Mouse (Mus musculus) ES-E14 (cell line): Measurements from ENCODE around the gene Slamf9.

ENCODE experiments used
- CHD2 ChIP-seq: IDR thresholded peaks from 2 replicates; pipeline ENCODE4 v1.6.1; 2014; ENCODE audit warnings: mild to moderate bottlenecking, low read depth, low read length, inconsistent platforms
- HCFC1 ChIP-seq: IDR thresholded peaks from 2 replicates; pipeline ENCODE4 v1.6.1; 2012; ENCODE audit warnings: low read length, inconsistent platforms, borderline replicate concordance; ENCODE audit not compliant: insufficient read depth
- MAFK ChIP-seq: IDR thresholded peaks from 2 replicates; pipeline ENCODE4 v1.6.1; 2014; ENCODE audit warnings: mild to moderate bottlenecking, low read depth, low read length, inconsistent platforms; ENCODE audit not compliant: insufficient read depth

DNA sequence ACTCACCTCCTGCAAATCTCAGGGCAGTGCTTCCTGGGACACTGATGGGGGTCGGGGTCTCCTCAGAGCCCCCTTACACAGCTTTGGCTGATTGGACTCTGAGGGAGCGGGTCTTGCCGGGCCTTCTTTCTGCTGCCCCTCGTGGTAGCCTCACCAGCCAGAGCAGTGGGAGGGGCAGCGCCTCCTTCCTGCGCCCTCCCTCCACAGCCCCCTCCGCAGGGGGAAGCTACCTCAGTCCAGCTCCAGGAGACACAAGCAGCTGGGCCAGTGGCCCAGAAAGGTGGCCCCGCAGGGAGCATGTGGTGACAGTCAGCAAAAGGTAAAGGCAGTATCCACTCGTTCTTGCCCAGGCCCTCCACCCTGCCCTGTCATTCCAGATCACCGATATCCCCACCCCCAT, 22.3 kb downstream of the Slamf9 start:
- TF ChIP-seq CHD2, result no peak
- TF ChIP-seq MAFK, result no peak
- no peak for TF ChIP-seq HCFC1
